Mouse (Mus musculus) effector memory CD4-positive, alpha-beta T cell, adult 7 months (primary cell): ENCODE data around the gene Gpr88. TPM values are rescaled to one million over a fixed set of nuclear protein-coding genes. Genes with fewer than 3 reads are reported as not detected.

Experiments used
- polyA plus RNA-seq: library from polyadenylated mRNA; unstranded; fragments of 100-300 nt; shearing (Covaris generic); gene quantifications from one replicate; pipeline ENCODE4 v1.2.1, GENCODE M21; 2017

Gene Gpr88
- polyA plus RNA-seq: not detected

DNA sequence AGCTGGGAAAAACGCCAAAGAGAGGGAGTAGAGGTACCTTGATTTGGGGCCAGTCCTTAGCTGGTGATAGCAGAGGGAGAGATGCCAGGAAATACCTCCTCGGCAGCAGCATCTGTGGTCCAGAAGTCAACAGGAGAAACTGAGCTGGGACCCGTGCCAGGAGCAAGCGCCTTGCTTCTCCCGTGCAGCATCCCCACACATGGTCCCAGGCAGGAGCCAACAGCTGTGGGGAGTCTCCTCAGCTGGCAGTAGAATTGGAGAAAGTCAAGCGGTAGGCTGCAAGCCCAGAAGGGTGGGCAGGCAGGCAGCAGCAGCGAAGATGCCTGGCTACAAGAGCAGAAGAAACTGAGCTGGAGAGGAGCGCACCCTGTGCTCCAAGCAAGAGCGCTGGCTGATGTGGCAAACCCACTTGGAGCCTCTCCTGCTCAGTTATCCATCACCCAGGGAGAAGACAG is at the start of gene Gpr88:
Gpr88 (minus strand) TSS at position 427 of the 455 bp plus-strand sequence.

Other genes starting within 250 kb of the Gpr88 start
- 66.9 TPM for gene Slc30a7, start 246.1 kb downstream of the Gpr88 start, polyA plus RNA-seq
- gene Extl2, start 246.0 kb downstream of the Gpr88 start, polyA plus RNA-seq: 4.9 TPM
- 0.26 TPM for gene Vcam1, start 123.8 kb downstream of the Gpr88 start, polyA plus RNA-seq
- 12.9 TPM for gene Cdc14a, start 170.5 kb upstream of the Gpr88 start, polyA plus RNA-seq